Mouse (Mus musculus) frontal cortex, adult 2 months (tissue): ENCODE results near the gene Zfp112. TPM values are rescaled to one million over a fixed set of nuclear protein-coding genes. Genes with fewer than 3 reads are reported as not detected.

Experiments used
- DNase-seq, 2 experiments: peaks; one replicate each; pipeline ENCODE4 v3.0.0; 2022; ENCODE audit warnings: low spot score in 1 of 2; ENCODE audit errors: extremely low spot score in 1 of 2
- polyA plus RNA-seq: library from polyadenylated mRNA; depleted of rRNA; stranded (reverse); fragments of >200 nt; gene quantifications from 2 replicates; pipeline ENCODE4 v1.2.3, GENCODE M21; 2012; rRNA removed

The Zfp112 gene
- polyA plus RNA-seq, 1 experiment, result 9.4 TPM

DNA sequence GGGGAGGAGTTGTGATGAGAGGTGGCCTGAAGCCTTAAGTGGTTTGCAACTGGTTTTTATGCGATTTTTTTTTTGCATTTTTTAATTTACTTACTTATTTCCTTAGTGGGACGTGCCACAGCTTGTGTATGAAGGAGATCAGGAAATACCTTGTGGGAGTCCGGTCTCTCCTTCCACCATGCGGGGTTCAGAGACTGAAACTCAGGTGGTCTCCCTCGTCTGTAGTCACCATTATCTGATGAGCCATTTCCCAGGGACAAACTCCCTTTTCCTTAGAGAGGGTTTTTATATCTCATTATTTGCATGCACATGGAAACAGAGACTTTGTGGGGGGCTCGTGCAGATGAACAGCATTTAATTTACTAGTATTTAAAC is 63.2 kb downstream of the Zfp112 start:
- DNase-seq, result no peak

Other genes starting within 250 kb of the Zfp112 start
- gene Vmn1r177, start 245.9 kb upstream of the Zfp112 start, polyA plus RNA-seq, result not detected in 2 replicates
- not detected in 2 replicates for gene Vmn1r178, start 220.3 kb upstream of the Zfp112 start, polyA plus RNA-seq
- gene Vmn1r179, start 185.3 kb upstream of the Zfp112 start, polyA plus RNA-seq, result not detected in 2 replicates
- gene Vmn1r180, start 161.7 kb upstream of the Zfp112 start, polyA plus RNA-seq, result not detected in 2 replicates
- gene Vmn1r181, start 137.7 kb upstream of the Zfp112 start, polyA plus RNA-seq, result not detected in 2 replicates
- gene V1rd19, start 110.6 kb upstream of the Zfp112 start, polyA plus RNA-seq, result not detected in 2 replicates
- not detected in 2 replicates for gene Vmn1r183, start 59.1 kb upstream of the Zfp112 start, polyA plus RNA-seq
- 33.3 and 35.1 TPM in 2 replicates for gene Zfp180, start 30.4 kb upstream of the Zfp112 start, polyA plus RNA-seq
- 17.5 and 18.6 TPM in 2 replicates for gene Zfp235, start 21.9 kb downstream of the Zfp112 start, polyA plus RNA-seq
- 1.8 and 1.9 TPM in 2 replicates for gene Zfp114, start 62.7 kb downstream of the Zfp112 start, polyA plus RNA-seq
- gene Zfp111, start 99.1 kb downstream of the Zfp112 start, polyA plus RNA-seq, result 3.9 and 4.4 TPM in 2 replicates
- 4.4 and 4.5 TPM in 2 replicates for gene Zfp109, start 125.2 kb downstream of the Zfp112 start, polyA plus RNA-seq
- 4.7 and 5.7 TPM in 2 replicates for gene Zfp108, start 142.5 kb downstream of the Zfp112 start, polyA plus RNA-seq
- gene Zfp93, start 158.1 kb downstream of the Zfp112 start, polyA plus RNA-seq, result 8.7 and 9.0 TPM in 2 replicates
- 27.5 and 28.7 TPM in 2 replicates for gene Zfp61, start 188.9 kb downstream of the Zfp112 start, polyA plus RNA-seq
- gene Zfp94, start 204.4 kb downstream of the Zfp112 start, polyA plus RNA-seq, result 20.3 and 21.0 TPM in 2 replicates
- not detected in 2 replicates for gene Tescl, start 221.6 kb downstream of the Zfp112 start, polyA plus RNA-seq
- gene Lypd5, start 236.9 kb downstream of the Zfp112 start, polyA plus RNA-seq, result 0.04 TPM in 1 of 2 replicates, not detected in the other